Mouse (Mus musculus) gastrocnemius, postnatal 10 days (tissue): Measurements from ENCODE around the gene Zdhhc5. TPM values are rescaled to one million over a fixed set of nuclear protein-coding genes. Genes with fewer than 3 reads are reported as not detected.

Source experiments
- DNase-seq: peaks from one replicate; pipeline ENCODE4 v3.0.0; 2021; ENCODE audit warnings: mixed read lengths
- long read RNA-seq, 2 experiments: library from polyadenylated mRNA; stranded (forward); transcript quantifications; one replicate each; pipeline ENCODE4 v2.0.0; 2021
- total RNA-seq, 2 experiments: library from RNA; stranded (reverse); gene quantifications; 2 replicates each; pipeline ENCODE4 v1.2.3; 2021

The Zdhhc5 gene
- total RNA-seq = 10 to 100 TPM; 42.7 to 47.9 TPM
- long read RNA-seq, experiment 1, full-length matches to known transcripts = 31 of 40 reads
- long read RNA-seq, experiment 1, partial matches to known transcripts = 4 of 40 reads
- long read RNA-seq, experiment 1, other reads (novel, unspliced or antisense) = 5 of 40 reads
- long read RNA-seq, experiment 2, full-length matches to known transcripts = 23 of 42 reads
- long read RNA-seq, experiment 2, partial matches to known transcripts = 10 of 42 reads
- long read RNA-seq, experiment 2, other reads (novel, unspliced or antisense) = 9 of 42 reads

DNA sequence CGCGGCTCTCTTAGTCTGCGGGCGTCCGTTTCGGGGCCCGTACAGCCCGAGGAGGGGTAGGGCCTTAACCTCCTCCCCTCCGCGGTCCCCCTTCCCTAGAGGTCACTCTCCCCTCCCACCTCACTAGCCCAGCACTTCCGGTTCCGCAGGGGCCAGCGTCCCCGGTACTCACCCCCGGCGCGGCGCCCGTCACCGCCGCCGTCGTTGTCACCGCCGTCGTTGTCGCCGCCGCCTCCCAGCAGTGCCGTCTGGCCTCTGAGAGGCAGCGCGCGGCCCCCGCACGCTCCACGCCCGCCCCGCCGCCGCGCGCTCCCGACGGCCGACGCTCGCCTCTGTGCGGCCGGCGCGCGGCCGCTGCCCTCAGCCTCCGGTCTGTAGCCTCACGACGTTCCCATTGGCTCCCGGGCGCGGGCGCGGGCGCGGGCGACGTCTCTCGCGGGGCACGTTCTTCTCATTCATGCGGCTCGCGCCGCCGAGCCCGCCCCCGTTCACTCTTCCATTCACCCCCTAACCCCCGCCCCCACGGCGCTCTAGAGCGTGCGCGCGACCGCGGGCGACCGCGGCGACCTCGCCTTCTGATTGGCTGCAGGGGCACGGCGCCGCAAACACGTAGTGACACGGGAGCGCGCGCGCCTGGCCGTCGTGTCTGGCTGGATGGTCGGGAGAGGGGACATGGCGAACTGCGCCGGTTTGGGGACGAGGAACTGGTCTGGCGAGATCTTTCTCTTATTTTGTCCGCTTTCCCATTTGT, at the start of gene Zdhhc5:
Gene Zdhhc5 (minus strand): TSS at position 370 of the 751 bp plus-strand sequence.
- DNase-seq = peak; percentile 99

DNA sequence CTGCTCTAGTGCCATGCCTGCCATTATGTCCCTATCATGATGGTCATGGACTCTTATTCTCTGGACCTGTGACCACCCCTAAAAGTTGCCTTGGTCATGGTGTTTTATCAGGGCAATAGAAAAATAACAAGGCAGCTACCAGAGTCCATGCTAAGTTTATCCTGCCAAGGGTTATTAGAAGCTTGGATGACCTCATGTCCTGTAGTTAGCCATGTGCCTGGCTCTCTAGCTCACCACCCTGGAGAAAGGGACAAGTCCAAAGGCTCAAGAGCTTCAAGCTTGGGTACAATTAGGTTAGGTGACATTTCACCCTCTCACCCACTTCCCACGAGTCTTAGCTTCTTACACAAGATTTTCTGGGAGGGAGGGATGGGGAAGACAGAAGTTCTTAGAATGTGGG, 47.8 kb upstream of the Zdhhc5 start:
- no peak for DNase-seq

DNA sequence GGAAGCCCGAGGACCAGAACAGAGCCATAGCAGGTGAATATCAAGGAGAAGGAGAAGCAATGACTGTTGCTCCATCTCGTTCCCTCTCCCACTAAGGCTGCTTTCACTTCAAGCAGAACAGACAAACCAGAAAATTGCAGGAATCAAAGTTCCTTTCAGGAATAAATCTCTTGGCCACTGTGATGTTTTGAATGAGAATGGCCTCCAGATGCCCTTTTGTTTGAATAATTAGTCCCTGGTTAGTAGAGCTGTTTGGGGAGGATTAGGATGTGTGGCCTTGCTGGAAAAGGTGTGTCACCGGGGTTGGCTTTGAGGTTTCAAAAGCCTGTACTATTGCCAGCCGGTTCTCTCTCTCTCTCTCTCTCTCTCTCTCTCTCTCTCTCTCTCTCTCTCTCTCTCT, 47.3 kb upstream of the Zdhhc5 start:
- DNase-seq = no peak

DNA sequence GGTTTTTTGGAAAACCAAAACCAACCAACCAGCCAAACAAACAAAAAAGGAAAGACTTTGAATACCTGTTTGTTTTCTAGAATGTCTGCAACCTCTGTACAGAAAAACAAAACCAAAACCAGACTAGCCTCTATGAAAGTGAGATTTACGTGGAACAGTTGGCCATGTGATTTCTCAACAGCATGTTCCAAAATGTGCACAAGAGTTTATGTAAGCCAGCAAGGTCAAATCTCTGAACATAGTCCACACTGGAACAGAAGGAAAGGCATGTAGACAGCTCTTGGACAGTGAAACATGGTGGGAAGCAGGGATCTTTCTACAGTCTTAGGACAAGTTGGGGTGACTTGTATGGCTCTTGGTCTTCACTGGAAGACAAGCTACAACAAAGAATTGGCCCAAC, 46.9 kb upstream of the Zdhhc5 start:
- DNase-seq = no peak

DNA sequence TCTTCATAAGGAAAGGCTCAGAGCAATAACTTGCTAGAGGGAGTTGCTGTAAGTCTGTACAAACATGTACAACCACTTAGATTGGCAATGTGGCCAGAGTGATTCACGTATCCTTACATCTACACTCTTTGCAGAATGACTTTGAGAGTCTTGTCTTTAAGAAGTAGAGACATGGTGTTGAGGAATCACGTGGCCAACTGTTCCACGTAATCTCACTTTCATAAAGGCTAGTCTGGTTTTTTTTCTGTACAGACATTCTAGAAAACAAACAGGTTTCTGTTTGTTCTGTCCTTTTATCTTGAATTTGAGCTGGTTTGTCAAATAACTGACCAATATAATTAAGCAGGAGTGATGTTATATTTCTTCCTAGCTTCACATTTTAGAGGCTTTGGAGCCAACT, 46.3 kb upstream of the Zdhhc5 start:
- DNase-seq = no peak

DNA sequence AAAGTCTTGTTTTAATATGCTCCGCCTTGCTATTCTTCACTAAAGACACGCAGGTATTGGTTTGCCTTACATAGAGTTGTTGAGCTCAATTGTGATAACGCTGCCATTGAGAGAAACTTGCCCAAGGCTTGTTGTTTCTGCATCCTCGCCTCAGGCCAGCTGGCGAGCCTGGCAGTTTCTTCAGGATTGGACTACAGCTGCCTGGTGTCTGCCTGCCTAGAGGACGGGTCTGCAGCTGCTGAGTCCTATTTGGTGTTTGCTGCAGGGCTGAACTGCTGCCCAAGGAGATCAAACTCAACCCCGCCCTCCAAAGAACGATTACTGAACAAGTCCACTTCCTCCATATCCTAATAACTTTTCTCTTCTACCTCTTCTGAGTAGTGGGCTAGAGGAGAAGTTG, 45.8 kb upstream of the Zdhhc5 start:
- no peak for DNase-seq

DNA sequence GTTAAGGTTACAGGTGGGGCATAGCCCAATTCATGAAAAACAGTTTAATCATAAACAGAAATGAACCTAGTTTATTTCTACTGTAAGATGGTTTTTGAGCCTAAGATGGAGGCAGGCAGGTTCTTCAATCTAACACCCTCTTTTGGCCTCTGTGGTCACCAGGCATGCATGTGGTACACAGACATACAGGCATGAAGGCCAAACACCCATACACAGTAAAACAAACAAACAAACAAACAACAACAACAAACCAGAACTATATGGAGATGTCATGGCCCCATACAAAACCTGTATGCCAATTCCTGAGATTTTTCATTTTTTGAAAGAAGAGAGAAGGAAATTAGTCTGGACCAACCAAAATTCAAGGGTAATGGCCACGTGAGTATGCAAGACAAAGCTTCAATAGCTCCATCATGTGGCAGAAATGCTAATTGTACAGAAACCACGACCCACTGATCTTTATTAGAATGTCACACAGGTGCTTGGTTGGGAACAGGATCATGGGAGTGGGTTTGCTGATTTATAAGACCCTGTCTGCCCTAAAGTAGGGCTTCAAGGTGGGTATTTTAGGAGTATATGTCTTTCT, 43.7 kb upstream of the Zdhhc5 start:
- no peak for DNase-seq

DNA sequence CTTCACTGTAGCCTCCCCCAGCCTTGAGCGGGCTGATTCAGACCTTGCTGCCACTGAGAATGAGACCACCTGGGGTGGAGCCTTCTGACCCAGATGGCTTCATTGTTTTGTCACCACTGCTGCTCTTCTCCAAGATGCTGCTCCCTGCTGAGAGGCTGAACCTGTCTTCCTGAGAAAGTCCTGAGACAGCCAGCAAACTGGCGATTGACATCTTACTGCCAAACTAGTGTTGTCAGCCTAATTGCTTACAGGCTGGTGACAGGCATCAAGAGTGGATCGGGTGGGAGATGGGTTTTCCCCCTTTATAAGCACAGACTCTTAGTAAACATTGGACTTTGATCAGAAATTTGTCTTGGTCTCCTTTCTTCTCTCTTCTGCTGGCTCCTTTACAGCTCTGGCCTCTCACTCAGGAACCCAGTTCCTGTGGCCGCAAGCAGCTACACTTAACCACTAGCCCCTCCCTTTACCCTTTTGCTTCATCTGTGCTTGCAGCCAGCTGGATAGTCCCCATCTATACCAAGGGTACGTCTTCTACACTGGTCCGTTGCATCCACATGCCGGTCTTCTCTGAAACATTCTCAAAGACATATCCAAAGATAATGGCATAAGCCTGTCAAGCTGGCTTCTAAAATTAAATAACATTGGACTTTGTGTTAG, 42.2 kb upstream of the Zdhhc5 start:
- no peak for DNase-seq

DNA sequence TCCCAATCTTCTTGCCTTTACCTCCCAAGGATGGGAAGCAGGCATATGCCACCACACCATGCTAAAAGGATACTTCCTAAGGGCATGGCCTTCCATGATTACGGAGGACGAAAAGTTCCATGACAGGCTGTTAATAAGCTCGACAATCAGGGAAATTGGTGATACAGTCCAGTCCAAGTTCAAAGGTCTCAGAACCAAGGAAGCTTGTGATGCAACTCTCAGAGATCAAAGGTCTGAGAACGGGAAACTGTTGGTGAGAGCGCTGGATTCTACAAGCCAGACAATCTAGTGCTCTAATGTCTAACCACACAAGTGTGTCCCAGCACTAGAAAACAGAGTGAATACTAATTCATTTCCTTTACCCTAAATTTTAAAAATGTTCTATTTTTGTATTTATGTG, 41.3 kb upstream of the Zdhhc5 start:
- DNase-seq = no peak

DNA sequence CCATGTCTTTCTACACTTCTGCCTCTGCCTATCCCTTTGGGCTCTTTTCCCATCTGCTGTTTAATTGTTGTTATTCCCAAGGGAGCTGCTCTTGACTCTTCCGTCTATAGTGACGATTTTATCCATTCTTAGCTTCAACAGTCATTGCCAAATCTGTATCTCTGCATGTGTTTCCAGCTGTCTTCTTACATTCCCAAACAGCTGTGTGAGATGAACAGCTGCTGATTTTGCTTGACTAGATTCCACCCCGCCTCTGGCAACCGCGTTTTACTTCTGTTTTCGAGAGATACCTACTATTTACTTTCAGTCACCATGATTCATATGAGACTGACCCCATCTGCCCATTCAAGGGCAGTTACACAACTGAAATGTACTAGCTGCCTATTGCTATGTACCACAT, 35.1 kb upstream of the Zdhhc5 start:
- no peak for DNase-seq

DNA sequence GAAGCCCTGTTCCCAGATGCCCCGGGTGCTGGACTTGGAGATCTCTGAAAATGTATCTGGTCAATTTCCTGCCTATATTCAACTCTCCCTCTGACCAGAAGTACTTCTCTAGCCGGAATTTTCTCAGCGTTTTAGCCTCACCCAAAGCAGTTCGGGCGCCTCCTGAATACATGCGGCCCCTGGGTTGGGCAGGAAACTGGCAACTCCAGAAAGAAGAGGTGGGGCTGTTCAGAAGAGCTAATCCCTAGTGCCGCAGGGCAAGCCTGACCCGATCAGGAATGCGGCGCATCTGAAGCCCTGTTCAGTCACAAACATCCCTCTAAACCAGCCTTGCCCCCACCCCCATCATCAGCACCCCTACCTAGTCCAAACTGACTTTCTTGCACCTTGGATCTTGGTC, 29.1 kb upstream of the Zdhhc5 start:
- DNase-seq = no peak

DNA sequence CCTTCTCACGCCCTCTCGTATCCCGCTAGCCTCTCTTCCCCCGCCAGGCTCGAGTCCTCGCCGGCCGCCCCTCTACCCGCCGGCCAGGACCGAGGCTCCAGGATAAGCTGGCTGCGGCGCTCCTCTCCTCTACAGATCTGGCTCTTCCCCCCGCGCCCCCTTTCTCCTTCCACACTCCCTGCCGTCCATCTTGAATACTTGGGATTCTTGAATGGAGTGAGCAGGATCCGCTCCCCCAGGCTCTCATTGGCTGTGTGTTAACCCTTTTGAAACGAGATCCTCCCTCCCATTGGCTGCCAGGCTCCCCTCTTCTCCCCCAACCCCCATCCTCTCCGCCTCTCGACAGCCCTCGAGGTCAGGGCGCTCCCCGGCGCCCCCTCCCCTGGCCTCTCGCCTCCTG, 28.6 kb upstream of the Zdhhc5 start, which contains the start of gene Gm19426:
Gene Gm19426 (minus strand): TSS at position 95 of the 400 bp plus-strand sequence.
- peak; percentile 70 for DNase-seq

DNA sequence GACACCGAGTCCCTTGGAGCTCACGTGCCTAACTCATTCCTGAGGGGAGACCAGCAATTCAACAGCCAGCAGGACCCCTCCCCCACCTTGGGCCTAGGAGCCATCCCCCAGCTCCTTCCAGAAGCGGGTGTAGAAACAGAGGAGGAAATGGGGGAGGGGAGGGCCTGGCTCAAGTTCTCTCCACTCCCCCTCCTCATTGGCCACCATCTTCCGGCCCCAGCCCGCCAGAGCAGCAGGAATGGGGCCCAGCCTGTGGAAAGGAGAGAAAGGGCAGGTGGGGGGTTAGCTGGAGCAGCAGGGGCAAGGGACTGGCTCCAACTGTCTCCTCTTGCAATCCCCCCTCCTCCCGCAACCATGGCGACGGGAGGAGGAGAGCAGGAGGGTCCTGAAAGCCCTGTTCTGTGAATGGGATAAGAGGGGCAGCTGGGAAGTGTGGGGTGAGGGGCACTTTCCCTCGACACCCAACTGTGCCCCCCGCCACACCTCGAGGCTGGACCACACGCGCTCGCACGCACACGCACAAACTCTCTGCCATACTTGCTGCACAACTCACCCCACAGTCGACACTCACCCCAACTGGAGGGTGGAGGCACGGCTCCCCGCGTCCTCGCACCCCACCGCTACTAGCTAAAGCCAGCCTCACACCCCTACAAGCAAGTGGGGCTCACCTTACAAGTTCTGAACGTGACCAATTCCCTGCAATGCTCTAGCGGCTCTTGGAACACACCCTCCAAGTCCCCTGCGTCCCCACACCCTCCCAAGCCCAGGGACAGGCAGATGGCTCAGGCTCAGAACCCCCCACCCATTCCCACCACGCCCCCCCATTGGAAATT, 27.7 kb upstream of the Zdhhc5 start:
- DNase-seq = no peak

DNA sequence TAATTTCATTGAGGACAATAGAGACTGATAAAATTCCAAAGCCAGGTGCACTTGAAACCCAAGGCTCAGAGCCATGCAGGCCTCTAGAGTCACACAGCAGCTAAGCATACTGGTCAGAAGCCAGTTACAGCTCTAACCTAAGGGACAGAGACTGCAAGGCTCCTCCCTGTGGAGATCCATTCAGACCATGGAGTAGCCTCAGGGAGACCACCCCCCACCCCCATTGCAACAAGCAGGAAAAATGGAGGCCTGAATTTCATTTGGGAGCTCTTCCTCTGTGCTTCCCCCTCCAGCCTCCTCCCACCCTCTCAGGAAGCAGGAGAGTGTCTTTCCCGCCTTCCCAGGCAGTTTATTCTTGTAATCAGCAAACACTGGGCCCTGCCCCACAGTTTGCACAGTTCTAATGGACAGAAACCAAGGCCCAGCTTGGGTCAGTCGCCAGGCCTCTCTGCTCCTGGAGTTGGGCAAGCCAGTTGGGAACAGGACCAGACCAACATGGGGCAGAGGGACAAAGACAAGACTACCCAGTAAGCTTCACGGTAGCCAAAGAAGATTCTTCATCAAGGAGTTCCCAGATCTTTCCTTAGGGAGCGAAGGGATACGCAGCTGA, 27.0 kb upstream of the Zdhhc5 start:
- no peak for DNase-seq

DNA sequence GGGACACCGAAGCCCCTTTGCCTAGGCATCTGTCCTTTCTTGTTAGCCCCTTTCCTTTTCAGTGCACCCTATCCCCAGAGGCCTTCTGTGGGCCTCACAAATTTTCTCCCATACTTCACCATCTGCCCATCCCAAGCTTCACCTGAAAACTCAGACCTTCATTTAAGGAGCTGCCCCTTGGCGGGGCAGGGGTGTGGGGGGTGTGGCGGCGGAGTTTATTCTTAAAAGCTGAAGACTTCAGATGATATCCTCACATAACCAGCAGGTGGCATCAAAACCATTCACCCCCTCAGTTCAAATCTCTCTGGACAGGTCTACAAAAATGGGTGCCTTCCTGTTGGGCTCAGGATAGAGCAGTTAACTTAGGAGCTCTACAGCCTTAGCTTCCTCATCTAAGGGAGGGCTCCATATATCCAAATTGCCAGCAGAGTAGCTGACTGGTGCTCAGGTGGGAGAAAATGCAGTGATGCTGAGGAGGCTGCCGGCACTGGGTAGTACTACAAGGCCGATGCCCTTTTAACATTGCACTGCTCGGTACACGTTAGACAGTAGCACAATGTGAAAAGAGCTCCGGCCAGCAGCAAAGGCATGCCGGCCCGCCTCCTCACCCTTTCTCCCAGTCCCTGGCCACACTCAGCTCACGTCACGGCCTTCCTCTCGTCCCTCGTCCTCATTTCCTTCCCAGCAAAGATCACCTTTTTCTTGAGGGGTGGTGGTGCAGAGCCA, 25.8 kb upstream of the Zdhhc5 start:
- no peak for DNase-seq

DNA sequence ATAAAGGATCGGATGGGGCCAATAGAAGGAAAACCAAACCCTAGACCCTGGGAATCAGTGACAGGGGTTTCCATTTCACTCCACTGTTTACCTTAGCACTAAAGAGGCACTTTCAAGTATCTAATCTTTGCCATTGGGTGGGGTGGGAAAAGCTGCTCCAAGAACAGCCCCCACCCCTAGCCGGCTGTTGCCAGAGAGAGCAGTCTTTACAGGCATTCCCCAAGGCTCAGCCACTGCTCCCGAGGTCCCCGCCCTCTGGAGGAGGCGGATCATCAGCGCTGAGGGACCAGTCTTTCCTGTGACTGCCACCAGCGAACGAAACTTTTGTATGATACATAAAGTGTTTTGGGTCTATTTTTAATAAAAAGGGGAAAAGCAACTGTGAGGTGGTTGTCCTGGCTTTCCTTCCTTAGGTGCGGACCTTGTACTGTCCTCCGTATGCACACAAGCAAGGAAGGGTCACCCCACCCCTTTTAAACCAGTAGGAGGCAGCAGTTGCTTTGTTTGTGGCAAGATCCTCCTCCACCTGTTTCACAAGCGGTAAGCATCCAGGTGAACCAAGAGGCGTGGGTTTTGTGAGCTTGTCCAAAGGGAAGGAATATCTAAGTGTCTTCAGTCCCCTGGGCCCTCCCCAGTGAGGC, 23.4 kb upstream of the Zdhhc5 start:
- no peak for DNase-seq

DNA sequence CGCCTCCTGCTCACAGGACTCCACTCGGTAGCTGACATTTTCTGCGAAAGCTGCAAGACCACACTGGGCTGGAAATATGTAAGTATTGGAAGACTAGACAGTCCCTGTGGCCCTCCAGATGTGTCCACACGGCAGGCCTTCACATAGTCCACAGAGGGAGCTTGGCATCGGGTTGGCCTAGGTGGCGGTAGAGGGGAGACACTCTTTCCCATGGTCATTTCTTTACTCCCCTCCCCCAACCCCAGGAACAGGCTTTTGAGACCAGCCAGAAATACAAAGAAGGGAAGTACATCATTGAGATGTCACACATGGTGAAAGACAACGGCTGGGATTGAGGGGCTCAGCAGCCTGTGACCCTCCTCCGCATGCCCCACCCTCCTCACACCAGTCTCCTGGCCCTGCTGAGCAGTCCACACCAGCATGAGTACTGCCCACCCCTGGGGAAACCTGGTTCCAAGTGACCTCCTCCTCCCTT, 22.5 kb upstream of the Zdhhc5 start:
- DNase-seq = no peak

DNA sequence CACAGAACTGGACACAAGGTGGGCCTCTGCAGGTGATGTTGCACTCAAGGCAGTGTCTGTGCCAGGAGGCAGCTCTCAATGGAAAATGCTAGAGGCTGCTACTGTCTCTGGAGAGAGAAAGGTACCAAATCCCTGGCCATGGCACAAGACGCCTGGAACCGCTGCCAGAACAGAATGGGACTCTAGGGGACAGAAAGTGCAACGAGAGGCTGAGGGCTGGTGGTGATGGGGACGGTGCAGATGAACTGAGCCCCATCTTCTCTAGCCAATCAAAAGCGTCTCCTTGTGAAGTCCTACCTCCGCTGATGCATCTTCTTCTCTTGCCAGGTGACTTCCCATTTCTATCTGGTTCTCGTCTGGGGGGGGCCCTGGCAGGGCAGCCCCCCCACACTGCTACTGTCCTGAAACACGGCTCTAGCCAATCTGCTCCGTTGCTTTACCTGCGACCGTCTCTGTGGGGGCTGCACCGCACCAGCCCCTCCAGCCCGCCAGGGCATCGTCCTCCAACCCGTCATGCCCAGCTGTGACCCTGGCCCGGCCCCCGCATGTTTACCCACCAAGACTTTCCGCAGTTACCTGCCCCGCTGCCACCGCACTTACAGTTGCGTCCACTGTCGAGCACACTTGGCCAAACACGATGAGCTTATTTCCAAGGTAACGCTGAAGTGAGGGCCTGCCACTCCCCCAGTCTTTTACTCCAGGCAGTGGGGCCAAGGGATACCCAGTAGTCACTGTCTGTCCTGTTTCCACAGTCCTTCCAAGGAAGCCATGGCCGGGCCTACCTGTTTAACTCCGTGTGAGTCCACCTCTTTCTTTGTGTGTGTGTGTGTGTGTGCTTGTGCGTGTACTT, 21.6 kb upstream of the Zdhhc5 start:
- no peak for DNase-seq

DNA sequence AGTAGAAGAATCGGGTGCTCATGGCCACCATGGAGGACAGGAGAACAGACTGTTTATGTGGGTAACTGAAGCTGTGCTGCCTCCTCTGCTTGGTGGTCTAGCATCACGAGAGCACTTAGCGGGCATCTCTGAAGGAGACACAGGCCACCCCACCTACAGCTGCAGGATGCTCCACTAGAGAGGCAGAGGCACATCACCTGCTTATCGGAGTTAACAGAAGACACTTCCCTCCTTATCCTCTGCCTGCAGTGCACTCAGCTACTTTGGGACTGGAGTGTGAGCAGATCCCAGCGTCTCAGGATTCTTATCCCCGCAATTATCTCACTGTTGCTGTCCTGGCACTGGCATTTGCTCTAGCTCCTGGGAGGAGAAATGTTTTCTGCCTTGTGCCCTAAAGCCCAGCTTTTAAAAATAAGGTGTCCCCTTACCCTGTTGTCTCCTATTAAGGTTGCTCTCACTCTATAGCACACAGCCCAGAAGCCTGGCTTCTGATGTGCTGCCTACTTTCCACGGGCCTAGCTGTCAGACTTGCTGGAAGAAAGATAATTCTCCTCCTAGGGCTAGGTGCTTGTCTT, 20.5 kb upstream of the Zdhhc5 start:
- no peak for DNase-seq
